Mouse (Mus musculus) hindbrain, embryonic 14.5 days (tissue): ENCODE measurements around the gene Usp2. TPM values are rescaled to one million over a fixed set of nuclear protein-coding genes. Genes with fewer than 3 reads are reported as not detected.

ENCODE experiments used
- ATAC-seq: fragments of 200-750 bp; cut with Nextera tagmentation; 2 replicates; pipeline ENCODE4 v1.8.0; 2017; ENCODE audit warnings: moderate number of reproducible peaks, mild to moderate bottlenecking, moderate TSS enrichment, moderate library complexity; ENCODE audit not compliant: low FRiP score
- DNase-seq: peaks from one replicate; pipeline ENCODE4 v3.0.0-alpha.2; 2015; ENCODE audit warnings: low spot score
- H3K27ac ChIP-seq: fragments of 300-500 bp; sonication (generic); 2 replicates; pipeline ENCODE4 v1.5.1; 2014; ENCODE audit warnings: mild to moderate bottlenecking, moderate library complexity
- H3K27me3 ChIP-seq: fragments of 300-500 bp; sonication (generic); 2 replicates; pipeline ENCODE4 v1.6.1; 2014; ENCODE audit warnings: mild to moderate bottlenecking, low read length, mixed read lengths; ENCODE audit not compliant: control insufficient read depth, insufficient read depth
- H3K36me3 ChIP-seq: fragments of 300-500 bp; sonication (generic); replicated peaks from 2 replicates; pipeline ENCODE4 v1.6.1; 2014; ENCODE audit not compliant: control insufficient read depth, insufficient read depth
- H3K4me1 ChIP-seq: fragments of 300-500 bp; sonication (generic); replicated peaks from 2 replicates; pipeline ENCODE4 v1.6.1; 2014; ENCODE audit warnings: antibody characterized with exemption, low read length, mixed read lengths; ENCODE audit not compliant: control insufficient read depth, insufficient read depth
- H3K4me2 ChIP-seq: fragments of 300-500 bp; sonication (generic); replicated peaks from 2 replicates; pipeline ENCODE4 v1.6.1; 2014; ENCODE audit warnings: mild to moderate bottlenecking, moderate library complexity
- H3K4me3 ChIP-seq: fragments of 300-500 bp; sonication (generic); replicated peaks from 2 replicates; pipeline ENCODE4 v1.5.1; 2014; ENCODE audit warnings: mild to moderate bottlenecking, low read length
- H3K9ac ChIP-seq: fragments of 300-500 bp; sonication (generic); 2 replicates; pipeline ENCODE4 v1.6.1; 2014
- H3K9me3 ChIP-seq: fragments of 300-500 bp; sonication (generic); 2 replicates; pipeline ENCODE4 v1.6.1; 2016; ENCODE audit warnings: low read length; ENCODE audit not compliant: control insufficient read depth
- WGBS: fragments of 180-500 bp; shearing (Covaris S2); extraction: QIAGEN DNeasy Blood & Tissue Kit; methylation state at CpG from one replicate; pipeline ENCODE4 v1.1.7; 2014; 5-methylcytosine and 5-hydroxymethylcytosine counted together
- polyA plus RNA-seq: library from polyadenylated mRNA; unstranded; fragments of >200 nt; fragmentation: Nextera tagmentation; extraction: Ambion mirVana; gene quantifications from 2 replicates; pipeline ENCODE4 v1.2.1, GENCODE M21; 2014

Gene Usp2
- polyA plus RNA-seq, 1 experiment from 2014 or later: 8.4 TPM

DNA sequence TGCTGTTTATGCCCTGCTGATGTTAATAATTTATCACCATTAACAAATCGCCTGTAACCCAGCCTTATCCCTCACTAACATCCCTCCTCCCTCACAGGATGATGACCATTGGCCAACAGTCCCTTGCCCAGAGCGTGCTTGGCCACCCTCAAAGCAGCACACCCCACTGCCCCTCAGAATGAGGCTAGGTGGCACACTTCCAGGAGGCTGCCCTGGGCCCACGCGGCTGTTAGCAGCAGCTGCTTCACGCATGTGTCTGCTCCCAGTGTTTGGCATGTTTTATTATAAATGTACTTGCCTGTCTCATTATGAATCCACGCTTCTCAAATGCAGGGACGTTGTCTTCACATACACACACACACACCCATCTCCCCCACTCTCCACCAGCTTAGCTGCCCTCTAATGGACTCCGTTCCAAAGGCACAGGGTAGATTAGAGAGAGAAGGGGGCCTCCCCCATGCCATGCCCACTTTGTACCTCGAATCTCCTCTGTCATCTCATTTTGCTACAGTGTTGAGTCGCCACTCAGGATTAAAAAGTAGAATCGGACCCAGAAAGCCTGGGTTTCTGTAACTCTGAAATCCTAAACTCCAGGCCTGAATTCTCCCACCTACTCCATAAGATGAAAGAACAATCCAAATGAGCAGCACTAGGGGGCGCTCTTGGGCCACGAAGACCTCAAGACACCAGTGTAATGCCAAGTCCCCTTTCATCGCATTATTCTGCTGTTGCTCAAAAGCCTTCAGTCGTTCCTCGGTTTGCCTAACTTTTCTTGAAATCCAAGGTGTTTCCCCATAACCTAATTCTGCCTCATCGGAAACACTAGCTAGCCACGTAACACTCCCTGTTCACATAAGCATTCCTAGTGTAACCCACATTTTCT is 59.0 kb downstream of the Usp2 start:
- H3K36me3 ChIP-seq: no peaks in the 10 kb centered on the region
- peak overlapping the region; percentile 29; the same call in 1 of the 2 replicates for H3K4me2 ChIP-seq
- WGBS: 30% methylated on average over 18 of the region's 18 CpGs
- DNase-seq (peak; percentile 94), ATAC-seq (peak; percentile 58; the same call in 1 of the 2 replicates)
- no peaks in the 10 kb centered on the region for H3K9me3 ChIP-seq
- peaks cover 7% of the 10 kb centered on the region; the same call in 1 of the 2 replicates for H3K27me3 ChIP-seq
- H3K9ac ChIP-seq: no peak overlapping the region
- no peak overlapping the region for H3K4me3 ChIP-seq
- H3K27ac ChIP-seq: no peak overlapping the region
- peaks cover 19% of the 10 kb centered on the region for H3K4me1 ChIP-seq

DNA sequence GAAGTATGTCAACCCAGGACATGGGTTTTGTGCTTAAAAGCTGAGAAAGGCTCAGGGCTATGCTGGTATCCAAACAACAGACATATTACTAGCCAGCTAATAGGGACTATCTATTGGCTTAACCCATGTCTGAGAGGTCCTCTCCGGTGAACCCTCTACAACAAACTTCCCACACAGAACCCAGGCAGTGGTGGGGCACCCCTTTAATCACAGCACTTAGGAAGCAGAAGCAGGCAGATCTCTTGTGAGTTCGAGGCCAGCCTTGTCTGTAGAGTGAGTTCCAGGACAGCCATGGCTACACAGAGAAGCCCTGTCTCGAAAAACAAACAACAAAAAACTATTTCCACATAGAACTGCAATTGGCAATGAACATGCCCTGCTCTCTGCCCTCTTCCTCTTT is 59.9 kb downstream of the Usp2 start:
- peaks cover 19% of the 10 kb centered on the region for H3K4me1 ChIP-seq
- no peak overlapping the region for H3K27ac ChIP-seq
- H3K4me2 ChIP-seq: no peak overlapping the region
- H3K4me3 ChIP-seq: no peak overlapping the region
- 87% methylated on average over 3 of the region's 3 CpGs for WGBS
- no peak for ATAC-seq
- no peaks in the 10 kb centered on the region for H3K36me3 ChIP-seq
- peaks cover 16% of the 10 kb centered on the region; the same call in 1 of the 2 replicates for H3K27me3 ChIP-seq
- H3K9me3 ChIP-seq: no peaks in the 10 kb centered on the region
- no peak for DNase-seq
- H3K9ac ChIP-seq: no peak overlapping the region

DNA sequence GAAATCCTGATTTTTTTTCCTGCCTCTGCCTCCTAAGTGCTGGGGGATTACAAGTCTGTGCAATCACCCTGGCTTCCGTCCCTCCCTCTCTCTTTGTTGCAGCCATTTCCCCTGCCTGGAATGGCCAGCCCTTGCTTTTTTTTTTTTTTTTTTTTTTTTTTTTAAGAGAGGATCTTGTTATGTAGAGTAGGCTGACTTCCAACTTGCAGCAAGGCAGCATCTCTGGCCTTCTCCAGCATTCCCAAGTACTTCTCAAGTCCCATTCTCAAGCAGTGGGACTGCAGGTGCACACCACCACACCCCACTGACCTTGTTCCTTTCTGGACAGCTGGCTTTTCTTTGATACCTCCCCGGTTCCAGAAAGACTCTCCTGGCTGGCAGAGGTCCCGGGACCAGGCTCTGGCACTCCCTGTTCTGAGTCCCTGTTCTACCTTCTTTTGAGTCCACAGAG is 60.6 kb downstream of the Usp2 start:
- ATAC-seq (no peak), DNase-seq (no peak)
- Histone ChIP-seq H3K36me3 (no peaks in the 10 kb centered on the region), H3K4me3 (no peak overlapping the region), H3K9me3 (no peaks in the 10 kb centered on the region), H3K27ac (no peak overlapping the region), H3K4me1 (peaks cover 19% of the 10 kb centered on the region), H3K27me3 (peaks cover 21% of the 10 kb centered on the region), H3K4me2 (no peak overlapping the region), H3K9ac (no peak overlapping the region)
- 49% methylated on average over 3 of the region's 3 CpGs for WGBS

DNA sequence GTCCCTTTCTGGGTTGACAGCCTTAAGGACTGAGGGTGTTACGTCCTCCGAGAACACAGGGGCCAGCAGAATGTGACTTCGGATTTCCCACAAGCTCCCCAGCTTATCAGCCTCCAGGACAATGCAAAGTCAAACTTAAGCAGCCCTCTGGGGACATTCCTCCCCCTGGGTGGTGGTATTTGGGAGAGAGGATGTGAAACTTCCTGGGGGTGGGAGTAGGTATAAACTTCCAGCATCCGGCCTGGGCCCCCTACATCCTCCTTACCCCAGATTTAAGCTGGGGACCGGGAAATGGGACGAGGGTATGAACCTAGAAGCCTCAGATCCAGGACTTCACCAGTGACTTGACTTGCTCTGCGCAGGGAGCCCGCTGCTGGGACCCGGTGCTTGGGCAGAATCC is 62.8 kb downstream of the Usp2 start:
- Histone ChIP-seq H3K27me3 (peaks cover 43% of the 10 kb centered on the region), H3K27ac (peak overlapping the region; percentile 55; the same call in 1 of the 2 replicates)

DNA sequence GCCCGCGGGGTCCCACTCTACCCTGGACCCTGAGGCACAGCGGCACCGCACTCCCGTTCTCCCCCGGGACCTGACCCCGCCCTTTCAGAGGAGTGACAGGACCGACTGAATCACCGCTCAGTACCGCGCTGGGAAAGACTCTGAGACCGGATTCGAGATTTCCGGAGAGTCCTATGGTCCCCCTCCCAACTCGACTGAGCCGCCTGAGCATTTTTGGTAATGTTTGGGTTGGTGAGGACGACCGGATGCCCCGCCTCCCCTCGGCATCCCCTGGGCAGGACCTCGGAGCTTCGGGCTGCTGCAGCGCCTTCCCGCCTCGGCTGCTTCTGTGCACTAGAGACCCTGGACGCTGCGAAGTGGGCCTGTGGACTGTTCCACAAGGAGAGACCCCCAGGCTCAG is 63.2 kb downstream of the Usp2 start:
- no peak for DNase-seq
- ATAC-seq: peak; percentile 29; the same call in 1 of the 2 replicates
- Histone ChIP-seq H3K27me3 (peaks cover 47% of the 10 kb centered on the region), H3K9ac (peak overlapping the region; percentile 51), H3K27ac (peak overlapping the region; percentile 55; the same call in 1 of the 2 replicates), H3K4me1 (peaks cover 33% of the 10 kb centered on the region), H3K4me2 (peak overlapping the region; percentile 57), H3K4me3 (peak overlapping the region; percentile 20), H3K36me3 (no peaks in the 10 kb centered on the region), H3K9me3 (no peaks in the 10 kb centered on the region)
- WGBS: 0% methylated on average over 27 of the region's 27 CpGs

More for the DNA sequence above, 62.8 kb downstream of the Usp2 start:
- H3K36me3 ChIP-seq: no peaks in the 10 kb centered on the region
- DNase-seq: no peak
- WGBS: 8% methylated on average over 9 of the region's 9 CpGs
- H3K9ac ChIP-seq: peak overlapping the region; percentile 51
- H3K4me1 ChIP-seq: peaks cover 29% of the 10 kb centered on the region
- H3K9me3 ChIP-seq: no peaks in the 10 kb centered on the region
- H3K4me2 ChIP-seq: peak overlapping the region; percentile 57
- ATAC-seq: no peak
- peak overlapping the region; percentile 20 for H3K4me3 ChIP-seq

DNA sequence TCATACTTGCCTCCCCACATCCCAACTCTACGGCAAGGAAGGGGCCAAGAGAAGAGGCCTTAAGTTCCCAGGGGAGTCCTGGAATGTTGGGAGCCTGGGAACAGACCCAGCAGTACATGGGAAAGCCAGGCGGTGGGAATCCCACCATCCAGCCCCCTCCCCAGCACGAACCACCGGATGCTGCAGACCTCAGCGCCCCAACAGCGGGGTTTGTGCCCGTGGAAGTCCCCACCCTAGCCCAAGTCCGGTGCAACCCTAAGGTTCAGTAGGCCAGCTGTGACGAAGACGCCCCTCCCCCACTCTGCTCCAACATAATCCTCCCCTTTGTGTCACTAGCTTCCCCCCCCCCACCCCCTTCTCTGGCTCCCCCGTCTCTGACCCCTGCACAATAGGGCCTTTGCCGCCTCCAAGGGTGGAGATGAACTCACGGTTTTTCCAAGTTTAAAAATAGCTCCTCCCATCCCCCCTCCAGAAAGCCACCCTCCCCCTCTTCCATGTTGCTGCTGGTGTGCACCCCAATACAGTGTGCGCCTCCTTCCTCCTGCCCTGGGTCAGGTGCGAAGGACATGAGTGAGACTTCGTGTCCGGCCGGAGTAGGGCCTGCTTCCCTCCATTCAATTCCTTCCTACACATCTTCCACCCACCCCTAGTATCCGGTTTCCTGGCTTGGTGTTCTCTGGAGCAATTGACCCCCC is 63.9 kb downstream of the Usp2 start:
- peak overlapping the region; percentile 57 for H3K4me2 ChIP-seq
- H3K27ac ChIP-seq: peak overlapping the region; percentile 55
- WGBS: 20% methylated on average over 19 of the region's 19 CpGs
- H3K4me1 ChIP-seq: peaks cover 40% of the 10 kb centered on the region
- no peaks in the 10 kb centered on the region for H3K36me3 ChIP-seq
- H3K4me3 ChIP-seq: no peak overlapping the region
- peak overlapping the region; percentile 51; the same call in 1 of the 2 replicates for H3K9ac ChIP-seq
- H3K9me3 ChIP-seq: no peaks in the 10 kb centered on the region
- DNase-seq: no peak
- no peak for ATAC-seq
- peaks cover 54% of the 10 kb centered on the region for H3K27me3 ChIP-seq

DNA sequence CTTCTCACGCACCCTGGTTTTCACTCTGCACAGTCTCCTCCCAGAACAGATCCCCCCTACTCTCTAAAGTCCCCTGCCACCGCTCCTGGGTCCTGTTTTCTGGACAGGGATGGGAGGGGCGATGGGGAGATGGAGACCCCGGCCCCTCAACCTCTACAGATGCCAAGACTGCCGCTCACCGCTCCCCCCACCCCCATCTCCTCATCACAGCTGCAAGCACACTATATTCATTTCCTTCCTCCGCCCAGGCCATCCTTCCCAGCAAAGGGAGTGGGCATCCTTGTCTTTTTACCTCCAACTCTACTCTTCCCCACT is 64.4 kb downstream of the Usp2 start:
- WGBS: 46% methylated on average over 7 of the region's 7 CpGs
- H3K4me2 ChIP-seq: no peak overlapping the region
- ATAC-seq (no peak), DNase-seq (no peak)
- no peak overlapping the region for H3K9ac ChIP-seq
- H3K4me3 ChIP-seq: no peak overlapping the region
- no peaks in the 10 kb centered on the region for H3K9me3 ChIP-seq
- peaks cover 40% of the 10 kb centered on the region for H3K4me1 ChIP-seq
- peaks cover 59% of the 10 kb centered on the region for H3K27me3 ChIP-seq
- no peaks in the 10 kb centered on the region for H3K36me3 ChIP-seq
- 0 out of 2 replicates have a peak overlapping the region, but pooled peaks have one; percentile 55 for H3K27ac ChIP-seq

DNA sequence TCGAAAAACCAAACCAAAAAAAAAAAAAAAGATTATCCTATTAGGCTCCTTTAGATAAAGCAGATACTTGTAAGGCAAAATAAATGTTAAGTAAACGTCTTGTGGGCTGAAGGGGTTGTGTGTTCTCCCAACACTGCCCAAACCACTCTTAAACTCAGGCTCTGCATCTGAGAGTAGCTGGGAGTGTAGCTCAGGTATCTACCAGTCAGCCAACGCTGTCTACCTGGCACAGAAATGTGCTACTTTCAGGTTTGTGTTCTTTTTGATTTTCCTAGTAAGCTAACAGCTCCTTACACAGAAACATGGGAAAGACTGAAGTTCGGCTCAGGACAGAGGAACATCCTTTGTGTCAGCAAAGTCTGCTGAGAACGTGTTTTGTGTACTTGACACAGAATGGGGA is 65.4 kb downstream of the Usp2 start:
- Histone ChIP-seq H3K4me2 (no peak overlapping the region), H3K27me3 (peaks cover 63% of the 10 kb centered on the region)

DNA sequence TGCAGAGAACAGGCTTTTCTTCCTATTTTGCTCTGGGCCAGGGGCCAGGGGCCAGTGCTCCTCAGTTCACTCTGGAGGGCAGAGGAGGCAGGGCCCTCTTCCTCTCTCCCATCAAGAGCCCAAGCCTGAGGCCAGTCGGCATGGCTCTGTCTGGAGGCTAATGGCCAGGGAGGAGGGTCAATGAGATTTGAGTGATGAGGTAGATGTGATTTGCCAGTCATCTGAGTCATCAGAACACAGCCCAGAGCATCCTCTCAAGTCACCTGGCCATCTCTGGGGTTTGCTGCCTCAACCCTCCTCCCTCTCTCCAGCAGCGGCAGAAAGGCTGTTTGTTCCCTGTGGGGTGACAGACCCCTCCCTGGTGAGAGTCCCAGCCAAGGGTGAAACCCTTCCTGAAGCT is 66.5 kb downstream of the Usp2 start:
- no peak for ATAC-seq
- Histone ChIP-seq H3K4me3 (0 out of 2 replicates have a peak overlapping the region, but pooled peaks have one; percentile 42), H3K4me1 (peaks cover 36% of the 10 kb centered on the region), H3K9ac (no peak overlapping the region), H3K4me2 (peak overlapping the region; percentile 84), H3K9me3 (no peaks in the 10 kb centered on the region), H3K27me3 (peaks cover 63% of the 10 kb centered on the region), H3K27ac (no peak overlapping the region), H3K36me3 (no peaks in the 10 kb centered on the region)
- no peak for DNase-seq
- 14% methylated on average over 2 of the region's 2 CpGs for WGBS

More for the DNA sequence above, 65.4 kb downstream of the Usp2 start:
- DNase-seq (no peak), ATAC-seq (no peak)
- Histone ChIP-seq H3K9me3 (no peaks in the 10 kb centered on the region), H3K36me3 (no peaks in the 10 kb centered on the region), H3K4me3 (no peak overlapping the region), H3K4me1 (peaks cover 36% of the 10 kb centered on the region), H3K27ac (no peak overlapping the region), H3K9ac (no peak overlapping the region)
- 78% methylated on average over 5 of the region's 5 CpGs for WGBS
